Mouse (Mus musculus) layer of hippocampus, postnatal 14 days (tissue): Measurements from ENCODE around the gene Atxn7l1. TPM values are rescaled to one million over a fixed set of nuclear protein-coding genes. Genes with fewer than 3 reads are reported as not detected.

ENCODE experiments used
- DNase-seq, 2 experiments: peaks; one replicate each; pipeline ENCODE4 v3.0.0; 2021 to 2022; ENCODE audit warnings: low spot score in 2 of 2, mixed read lengths in 1 of 2
- total RNA-seq, 2 experiments: library from RNA; stranded (reverse); gene quantifications; 2 replicates each; pipeline ENCODE4 v1.2.3; 2021

The Atxn7l1 gene
- total RNA-seq, 2 experiments from 2014 or later, result 46.3 to 47.5 TPM

- no peak for DNase-seq
Measured at GRCm38 (mm10) chr12:33181875-33182274, 34.4 kb downstream of the Atxn7l1 start.

GRCm38 (mm10) chr12:33182428-33183137, 35.1 kb downstream of the Atxn7l1 start:
- no peak for DNase-seq

GRCm38 (mm10) chr12:33183138-33183627, 35.7 kb downstream of the Atxn7l1 start:
- DNase-seq, result no peak

GRCm38 (mm10) chr12:33184137-33184536, 36.6 kb downstream of the Atxn7l1 start:
- no peak for DNase-seq

GRCm38 (mm10) chr12:33185046-33185445, 37.6 kb downstream of the Atxn7l1 start:
- DNase-seq, result no peak

- DNase-seq, result no peak
Measured at GRCm38 (mm10) chr12:33186331-33186730, 38.8 kb downstream of the Atxn7l1 start.

GRCm38 (mm10) chr12:33190133-33190532, 42.6 kb downstream of the Atxn7l1 start:
- DNase-seq, result no peak

GRCm38 (mm10) chr12:33190633-33191032, 43.1 kb downstream of the Atxn7l1 start:
- no peak for DNase-seq

GRCm38 (mm10) chr12:33193408-33193901, 46.0 kb downstream of the Atxn7l1 start:
- no peak for DNase-seq

GRCm38 (mm10) chr12:33195175-33195574, 47.7 kb downstream of the Atxn7l1 start:
- no peak for DNase-seq

GRCm38 (mm10) chr12:33197287-33197686, 49.8 kb downstream of the Atxn7l1 start:
- no peak for DNase-seq

- peak in 1 of 2 experiments; percentile 38 for DNase-seq
Measured at GRCm38 (mm10) chr12:33197746-33198145, 50.3 kb downstream of the Atxn7l1 start.

- no peak for DNase-seq
Measured at GRCm38 (mm10) chr12:33201068-33201467, 53.6 kb downstream of the Atxn7l1 start.

- no peak for DNase-seq
Measured at GRCm38 (mm10) chr12:33201491-33202210, 54.2 kb downstream of the Atxn7l1 start.

GRCm38 (mm10) chr12:33205255-33205654, 57.8 kb downstream of the Atxn7l1 start:
- no peak for DNase-seq

- DNase-seq, result no peak
Measured at GRCm38 (mm10) chr12:33206300-33206699, 58.8 kb downstream of the Atxn7l1 start.

GRCm38 (mm10) chr12:33210856-33211255, 63.4 kb downstream of the Atxn7l1 start:
- no peak for DNase-seq

GRCm38 (mm10) chr12:33218215-33218859, 70.8 kb downstream of the Atxn7l1 start:
- DNase-seq, result no peak

- no peak for DNase-seq
Measured at GRCm38 (mm10) chr12:33219436-33219835, 71.9 kb downstream of the Atxn7l1 start.

- DNase-seq, result no peak
Measured at GRCm38 (mm10) chr12:33220081-33220480, 72.6 kb downstream of the Atxn7l1 start.

- DNase-seq, result peak; percentile 34 to 67
Measured at GRCm38 (mm10) chr12:33220509-33221051, 73.1 kb downstream of the Atxn7l1 start.
